Mouse (Mus musculus): ENCODE measurements around the gene Iqsec1.

GRCm38 (mm10) chr6:90924379-90924778, 64.1 kb downstream of the Iqsec1 start:
- TF ChIP-seq CTCF (IDR thresholded peaks at IDR 0.05; ENCODE audit: extremely low read depth, insufficient read length, insufficient replicate concordance, low read depth, low read length) (no peak), POLR2A (IDR thresholded peaks at IDR 0.05; ENCODE audit: low read depth, low read length) (no peak)
